Mouse (Mus musculus) right cerebral cortex, postnatal 25 days (tissue): Measurements from ENCODE around the gene Kcnip4.

Experiments
- DNase-seq: peaks from one replicate; pipeline ENCODE4 v3.0.0; 2022

Gene Kcnip4

DNA sequence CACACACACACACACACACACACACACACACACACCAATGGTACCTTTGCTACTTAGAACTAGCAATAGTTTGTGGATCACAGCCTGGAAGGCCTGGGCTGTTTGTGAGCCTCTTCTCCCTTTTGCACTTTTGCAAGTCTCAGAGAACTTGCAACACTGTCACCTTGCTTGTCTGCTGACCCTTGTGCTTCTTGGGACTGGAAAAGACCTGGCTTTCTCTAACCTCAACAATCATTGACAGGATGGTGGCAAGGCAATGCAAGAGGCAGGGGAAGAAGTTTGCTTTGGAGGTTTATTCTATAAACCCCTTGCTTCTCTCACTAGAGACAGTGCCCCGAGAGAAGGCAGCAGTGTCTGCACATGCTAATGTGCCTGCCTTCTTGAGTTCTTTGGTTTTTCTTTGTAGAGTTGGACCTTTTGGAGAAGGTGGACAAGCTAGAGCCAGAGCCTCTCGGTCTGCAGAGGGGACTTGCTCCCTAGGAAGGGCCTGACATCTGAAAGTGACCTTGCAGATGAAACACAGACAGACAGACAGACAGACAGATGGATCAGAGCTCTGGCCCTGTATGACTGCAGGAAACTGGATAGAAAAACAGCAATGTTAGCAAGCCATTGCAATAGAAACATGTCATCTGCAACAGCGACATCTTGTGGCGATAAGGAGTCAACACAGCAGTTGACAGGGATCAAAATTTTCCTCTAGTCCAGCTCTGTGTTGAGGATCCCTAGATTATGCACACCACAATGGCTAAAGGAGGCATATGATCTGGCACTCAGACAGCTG, 174.4 kb downstream of the Kcnip4 start:
- peak; percentile 44 for DNase-seq

DNA sequence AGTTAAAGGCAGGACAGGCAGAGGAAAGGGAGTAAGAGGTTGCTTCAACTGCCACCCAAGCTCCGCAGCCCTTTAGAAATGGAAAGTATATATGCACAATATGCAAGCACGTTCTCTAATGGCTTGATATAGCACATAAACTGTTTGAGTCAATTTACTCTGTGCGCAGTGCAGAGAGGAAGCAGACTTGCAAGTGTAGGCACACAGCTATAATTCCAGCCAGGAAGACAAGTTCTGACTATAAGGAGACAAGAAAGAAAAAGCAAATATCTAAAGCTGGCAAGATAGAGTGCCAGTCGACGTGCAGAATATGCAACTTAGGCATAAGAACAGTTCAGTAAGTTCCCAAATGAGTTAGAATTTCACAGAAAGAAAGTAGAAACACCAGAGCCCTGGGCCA, 175.2 kb downstream of the Kcnip4 start:
- DNase-seq: no peak

DNA sequence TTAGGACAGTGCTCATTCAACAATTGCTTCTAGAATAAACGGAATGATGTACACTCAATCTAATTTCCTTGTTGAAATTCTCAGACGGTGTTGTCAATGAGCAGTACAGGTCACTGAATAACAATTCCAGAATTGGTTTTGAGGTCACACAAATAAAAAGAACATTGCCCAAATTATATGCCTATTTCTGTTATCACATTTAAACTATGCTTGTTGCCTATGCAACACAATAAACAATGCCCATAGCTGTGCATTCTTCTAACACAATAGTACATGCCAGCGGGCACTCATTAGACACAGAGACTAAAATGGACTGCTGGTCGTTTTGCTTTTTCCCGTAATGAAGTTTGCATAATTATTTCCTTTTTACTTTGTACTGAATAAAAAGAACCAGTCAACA, 176.2 kb downstream of the Kcnip4 start:
- DNase-seq: no peak

DNA sequence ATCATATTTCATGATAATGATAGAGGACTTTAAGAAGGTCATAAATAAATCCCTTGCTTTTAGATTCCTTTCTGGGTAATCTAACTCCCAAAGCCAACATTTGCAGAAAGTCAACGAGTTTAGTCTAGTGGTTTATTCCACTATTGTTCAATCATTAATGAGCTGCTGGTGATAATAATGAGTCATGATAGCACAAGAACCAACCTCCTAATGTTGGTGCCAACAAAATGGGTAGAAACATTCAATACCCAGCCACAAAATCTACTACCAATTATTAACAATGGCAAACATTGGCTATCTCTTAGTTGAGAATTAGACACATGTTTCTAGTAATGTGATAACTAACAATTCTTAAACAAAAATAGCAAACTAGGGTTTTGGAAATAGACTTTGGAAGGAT, 180.1 kb downstream of the Kcnip4 start:
- DNase-seq: no peak

DNA sequence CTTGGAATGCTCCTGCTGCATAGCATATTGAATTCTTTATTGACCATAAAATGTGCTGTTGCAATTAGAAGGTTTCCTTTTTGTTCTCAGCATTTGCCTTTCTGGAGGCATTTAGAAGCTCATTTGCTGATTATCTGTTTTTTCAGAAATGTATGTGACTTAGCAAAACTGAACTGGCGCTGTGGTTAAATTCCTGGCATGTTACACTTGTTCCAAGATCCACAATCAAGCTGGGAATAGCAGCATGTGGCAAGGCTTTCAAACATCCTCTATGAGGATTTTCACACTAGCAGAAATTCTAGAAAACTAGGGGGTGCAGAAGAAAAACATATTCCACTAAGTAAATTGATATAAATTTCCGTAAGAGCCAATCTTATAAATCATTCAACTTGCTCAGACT, 187.5 kb downstream of the Kcnip4 start:
- DNase-seq: no peak

DNA sequence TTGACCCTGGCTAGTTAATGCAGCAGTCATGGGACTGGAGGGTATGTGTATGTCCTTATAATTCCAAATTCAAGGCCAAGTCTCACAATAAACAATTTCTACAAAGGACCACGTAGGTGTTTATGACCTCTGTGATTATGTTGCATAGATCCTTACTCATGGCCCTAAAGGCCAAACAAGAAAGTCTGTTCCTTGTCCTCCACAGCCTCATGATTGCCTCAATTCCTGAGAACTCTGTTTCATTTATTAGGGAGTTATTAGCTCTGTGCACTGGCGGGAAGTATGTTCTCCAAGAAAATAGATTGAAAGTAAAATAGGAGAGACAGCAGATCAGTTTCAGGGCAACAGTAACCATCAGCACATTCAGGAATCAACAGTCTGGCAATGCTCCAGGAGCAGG, 191.6 kb downstream of the Kcnip4 start:
- no peak for DNase-seq

DNA sequence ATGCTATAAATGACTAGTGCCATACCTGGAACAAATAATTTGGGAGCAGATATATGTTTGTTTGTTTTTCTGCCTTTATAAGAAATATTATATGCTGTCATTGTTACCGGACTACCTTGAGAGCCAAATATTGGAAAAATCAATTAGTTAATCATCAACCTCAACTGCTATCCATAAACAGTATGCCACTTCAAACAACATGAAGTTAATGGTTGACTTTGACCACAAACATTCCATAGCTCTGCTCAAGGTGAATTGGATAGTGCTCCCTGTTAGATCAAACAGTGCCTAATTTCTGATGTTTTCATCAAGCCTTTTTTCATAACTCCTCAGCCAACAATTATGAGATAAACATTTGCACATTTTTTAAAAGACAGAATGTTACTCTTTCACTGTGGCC, 195.7 kb downstream of the Kcnip4 start:
- no peak for DNase-seq

DNA sequence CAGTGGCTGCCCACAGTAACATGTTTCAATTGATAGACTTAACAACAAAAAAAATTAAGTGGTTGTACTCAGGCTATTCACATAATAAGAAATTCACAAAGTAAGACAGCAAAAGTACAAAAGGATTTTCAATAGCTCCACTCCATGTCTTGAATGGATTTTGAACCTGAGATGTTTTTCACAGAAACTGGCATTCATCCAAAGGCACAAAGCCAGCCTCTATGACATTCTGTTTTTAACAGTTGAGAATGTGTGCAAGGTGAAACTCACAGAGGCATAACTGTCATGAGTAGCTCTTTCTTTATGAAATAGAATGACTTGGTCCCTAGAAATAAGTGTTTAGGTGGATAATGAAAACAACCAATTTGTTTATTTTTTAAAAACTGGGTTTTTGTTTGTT, 206.0 kb downstream of the Kcnip4 start:
- no peak for DNase-seq

DNA sequence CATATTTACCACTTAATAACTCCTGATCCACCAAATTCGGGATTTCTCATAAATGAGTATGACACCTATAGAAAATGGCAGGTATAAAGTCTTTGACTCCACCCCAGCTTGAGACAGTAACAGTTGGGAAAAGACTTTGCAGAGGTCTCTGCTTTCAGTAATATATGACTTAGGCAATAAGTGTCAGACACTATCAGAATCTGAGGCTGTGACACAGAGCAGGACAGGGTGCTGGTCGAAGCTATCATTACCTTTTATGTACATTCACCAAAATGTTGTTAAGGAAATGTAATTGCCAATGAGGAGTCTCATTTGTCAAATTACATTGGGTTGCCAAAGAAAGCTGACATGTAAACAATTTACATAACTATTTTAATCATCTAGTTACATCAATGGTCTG, 206.8 kb downstream of the Kcnip4 start:
- DNase-seq: no peak

DNA sequence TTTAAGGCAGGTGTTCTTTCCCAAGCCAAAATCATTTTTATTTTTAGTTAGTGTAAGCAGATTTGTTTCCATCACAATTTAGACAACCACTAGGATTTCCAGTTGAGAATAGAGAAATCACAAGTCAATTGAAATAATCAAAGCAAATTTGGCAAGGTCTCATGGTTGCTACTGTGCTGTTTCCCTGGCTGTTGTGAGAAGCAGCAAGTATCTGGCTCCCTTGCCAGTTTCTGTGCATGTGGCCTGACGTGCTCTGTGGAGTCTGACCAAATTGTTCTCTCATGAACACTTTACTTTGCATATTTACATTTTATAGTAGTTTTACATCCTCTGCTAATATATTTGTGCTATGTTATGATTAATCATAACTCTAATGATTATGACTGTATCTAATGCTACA, 217.9 kb downstream of the Kcnip4 start:
- DNase-seq: no peak

DNA sequence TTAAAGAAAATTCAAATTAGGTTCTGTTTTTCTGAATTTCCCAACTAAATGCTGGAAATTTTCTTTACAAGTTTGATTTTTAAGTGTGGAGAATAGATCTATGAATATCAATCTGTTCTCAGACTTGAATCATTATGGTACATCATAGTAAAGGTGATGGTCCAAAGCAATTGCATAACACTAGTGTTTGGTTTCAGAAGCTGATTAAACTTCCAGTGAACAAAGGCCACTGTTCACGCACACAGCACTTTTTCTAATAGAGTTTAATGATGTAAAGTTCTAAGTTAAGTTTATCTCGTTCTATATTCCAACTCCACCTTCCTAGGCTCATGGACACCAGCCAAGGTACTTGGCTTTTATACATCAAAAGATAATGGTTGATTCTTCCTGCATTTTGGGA, 219.4 kb downstream of the Kcnip4 start:
- no peak for DNase-seq

DNA sequence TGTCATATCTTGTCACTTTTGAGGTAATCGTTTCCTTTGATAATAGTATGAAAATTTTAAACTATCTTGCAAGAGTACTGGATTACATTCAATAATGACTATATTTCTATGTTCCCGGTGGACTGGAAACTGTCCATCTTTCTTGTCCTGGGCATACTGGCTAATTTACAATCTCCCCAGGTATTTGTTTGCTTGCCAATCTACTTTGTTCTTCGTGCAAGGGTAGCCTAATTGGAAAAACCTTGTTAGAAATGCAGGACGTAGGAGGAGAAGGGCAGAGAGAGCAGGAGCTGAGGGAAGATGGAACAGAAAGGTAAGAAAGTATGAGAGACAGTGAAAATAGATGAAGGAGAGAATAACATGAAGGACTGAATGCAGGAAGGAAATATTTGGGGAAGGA, 226.1 kb downstream of the Kcnip4 start:
- no peak for DNase-seq

DNA sequence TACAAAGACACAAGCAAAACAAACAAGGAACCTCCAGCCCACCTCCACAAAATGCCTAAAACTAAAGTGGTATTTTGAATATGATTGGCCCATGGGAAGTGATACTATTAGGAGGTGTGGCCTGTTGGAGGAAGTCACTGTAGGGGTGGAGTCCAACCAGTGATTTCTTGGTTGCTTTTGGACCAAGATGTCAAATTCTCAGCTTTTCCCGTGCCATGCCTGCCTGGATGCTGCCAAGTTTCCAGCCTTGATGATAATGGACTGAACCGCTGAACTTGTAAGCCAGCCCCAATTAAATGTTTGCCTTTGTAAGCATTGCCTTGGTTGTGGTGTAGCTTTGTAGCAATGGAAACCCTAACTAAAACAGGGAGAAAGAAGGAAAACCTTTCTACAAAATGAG, 232.3 kb downstream of the Kcnip4 start:
- DNase-seq: no peak

DNA sequence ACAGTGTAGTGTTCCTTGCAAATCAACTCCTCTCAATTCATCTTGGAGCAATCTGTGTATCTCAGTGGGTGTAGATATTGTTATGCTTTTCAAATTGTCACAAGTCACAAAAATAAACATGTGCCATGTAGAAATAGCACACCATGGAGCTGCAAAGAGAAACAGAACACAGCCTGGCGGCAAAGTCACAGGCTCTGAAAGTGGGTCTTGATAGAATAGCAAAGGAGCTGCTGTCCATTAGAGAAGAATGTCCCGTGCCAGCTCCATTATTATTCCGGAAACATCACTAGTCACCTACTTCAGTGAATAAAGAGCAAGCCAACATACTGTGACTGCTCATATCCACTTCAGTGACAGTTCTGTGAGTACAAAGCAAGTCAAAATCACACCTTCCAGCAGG, 232.9 kb downstream of the Kcnip4 start:
- DNase-seq: no peak

DNA sequence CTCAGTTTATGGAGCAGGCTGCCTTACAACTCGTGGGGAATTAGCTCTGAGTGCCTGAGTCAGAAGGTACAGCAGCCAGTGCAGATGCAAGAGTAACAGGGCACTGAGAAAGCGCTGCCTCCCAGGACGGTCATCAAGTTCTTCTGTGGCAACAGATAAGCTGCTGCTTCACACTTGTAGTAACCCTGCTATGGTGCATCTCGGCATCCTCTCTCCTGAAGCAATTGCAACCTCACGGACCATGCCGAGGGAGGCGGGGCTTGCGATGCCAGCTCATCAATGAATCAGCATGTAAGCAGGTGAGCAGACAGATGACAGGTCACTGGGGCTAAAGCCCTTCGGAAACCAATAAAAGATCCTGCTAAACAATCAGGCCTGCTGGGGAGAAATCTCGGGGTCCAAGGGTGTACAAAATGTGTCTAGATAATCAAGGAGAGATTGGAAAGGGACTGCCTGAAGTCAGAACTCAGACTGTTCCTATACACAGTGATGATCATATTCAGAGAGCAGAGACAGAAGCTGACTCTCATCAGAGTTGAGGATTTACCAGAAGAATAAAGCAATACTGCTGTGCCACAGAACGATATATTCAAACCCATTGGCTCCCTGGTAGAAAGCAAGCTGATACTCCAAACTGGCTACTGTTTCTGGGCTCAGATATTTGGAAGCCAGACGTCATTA, 239.1 kb downstream of the Kcnip4 start:
- peak; percentile 34 for DNase-seq

DNA sequence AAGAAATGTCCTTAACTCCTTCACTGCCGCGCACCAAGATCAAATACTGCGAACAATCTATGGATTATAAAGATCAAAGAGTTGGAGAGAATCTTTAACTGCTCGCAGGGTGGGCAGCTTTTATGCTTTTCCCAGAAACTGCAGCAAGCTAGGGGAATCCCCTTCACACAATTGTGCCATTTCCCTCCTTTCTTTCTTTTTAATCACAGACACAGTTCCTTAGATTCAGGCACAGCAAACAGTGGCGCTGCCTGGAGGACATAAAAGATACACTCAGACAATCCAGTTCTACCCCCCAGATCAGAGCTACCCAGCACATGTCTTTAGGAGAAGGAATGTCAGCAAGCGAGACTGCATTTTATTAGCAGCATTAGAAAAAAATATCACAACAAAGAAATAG, 239.9 kb downstream of the Kcnip4 start:
- no peak for DNase-seq

DNA sequence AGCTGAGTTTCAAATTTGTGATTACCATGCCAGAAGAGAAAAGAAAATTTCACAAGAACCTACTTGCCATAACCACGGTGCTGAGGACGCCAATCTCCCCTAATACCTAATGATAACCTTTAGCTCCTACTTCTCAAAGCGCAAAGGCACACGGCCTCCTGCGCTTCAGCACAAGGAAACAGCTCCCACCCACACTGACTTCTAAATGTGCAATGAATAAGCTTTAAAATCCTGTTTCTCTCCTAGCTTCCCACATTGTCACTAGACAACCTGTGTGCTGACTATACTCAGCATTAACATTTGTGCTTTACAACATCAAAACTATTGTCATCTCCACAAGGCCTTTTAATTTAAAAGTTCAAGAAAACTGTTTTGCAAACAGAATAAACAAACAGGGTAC, 241.3 kb downstream of the Kcnip4 start:
- no peak for DNase-seq

DNA sequence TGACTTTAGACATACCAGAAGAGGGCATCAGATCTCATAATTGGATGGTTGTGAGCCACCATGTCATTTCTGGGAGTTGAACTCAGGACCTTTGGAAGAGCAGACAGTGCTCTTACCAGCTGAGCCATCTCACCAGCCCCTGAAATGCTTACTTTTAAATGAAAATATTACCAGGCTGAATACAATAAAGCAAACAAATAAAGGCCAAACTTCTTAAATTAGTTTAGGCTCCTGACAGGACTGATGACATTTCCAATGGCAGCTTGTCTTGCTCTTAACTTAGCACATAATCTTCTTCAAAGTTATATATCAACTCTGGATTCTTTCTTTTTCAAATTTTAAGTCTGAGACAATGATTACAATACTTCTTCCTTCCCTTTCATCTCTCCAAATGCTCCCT, 252.8 kb downstream of the Kcnip4 start:
- no peak for DNase-seq

DNA sequence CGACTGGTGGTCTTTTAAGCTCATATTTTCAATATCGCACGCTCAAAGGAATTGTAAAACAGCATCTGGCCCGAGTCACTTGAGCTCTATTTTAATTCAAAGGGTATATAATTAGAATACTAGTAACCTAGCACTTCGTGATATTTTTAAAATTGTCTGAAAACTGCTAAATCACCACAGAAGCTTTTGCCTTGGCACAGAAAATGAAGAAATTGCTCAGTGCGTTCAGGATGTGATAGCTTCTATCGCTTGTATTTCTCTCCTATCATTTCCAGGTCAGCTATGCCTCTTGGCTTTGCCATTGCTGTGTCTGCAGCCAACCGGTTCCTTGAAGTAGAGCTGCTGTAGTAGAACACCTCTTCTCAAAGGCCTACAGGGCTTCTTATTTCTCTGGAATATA, 255.9 kb downstream of the Kcnip4 start:
- DNase-seq: no peak

DNA sequence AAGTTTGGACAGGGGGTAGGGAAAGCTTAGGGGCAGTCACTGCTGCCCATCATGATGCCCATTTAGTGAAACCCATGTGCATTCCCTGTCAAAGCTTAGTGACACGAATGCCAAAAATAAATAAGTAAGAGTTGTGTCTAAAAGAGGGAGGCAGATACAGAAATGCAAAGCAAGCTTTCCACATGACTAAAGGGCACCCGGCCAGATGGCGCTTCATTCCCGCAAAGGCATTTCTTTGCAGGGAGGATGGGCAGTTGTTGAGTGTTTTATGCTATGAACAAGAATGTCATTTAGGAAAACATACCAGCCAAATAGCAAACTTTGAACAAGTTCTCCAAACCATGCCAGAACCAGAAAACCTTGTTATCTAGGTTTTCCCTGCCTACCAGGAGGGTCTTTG, 265.4 kb downstream of the Kcnip4 start:
- no peak for DNase-seq

DNA sequence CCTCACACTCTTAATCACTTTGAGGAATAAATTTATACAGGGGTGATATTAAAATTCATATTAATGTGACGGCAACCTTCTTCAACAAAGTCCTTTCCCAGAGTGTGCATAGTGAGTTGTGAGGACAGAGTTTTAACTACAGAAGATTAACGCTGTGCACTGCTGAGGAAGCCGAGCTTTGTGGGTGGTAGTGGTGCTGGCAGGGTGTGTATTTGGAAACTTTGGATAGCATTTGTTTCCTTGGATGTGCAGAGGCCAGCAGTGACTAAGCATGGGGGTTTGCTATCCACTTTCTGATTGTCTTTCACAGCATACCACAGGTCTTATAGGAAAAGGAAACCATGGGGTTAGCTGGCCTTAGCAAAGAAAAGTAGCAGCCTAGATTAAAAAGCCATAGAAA, 267.9 kb downstream of the Kcnip4 start:
- no peak for DNase-seq

DNA sequence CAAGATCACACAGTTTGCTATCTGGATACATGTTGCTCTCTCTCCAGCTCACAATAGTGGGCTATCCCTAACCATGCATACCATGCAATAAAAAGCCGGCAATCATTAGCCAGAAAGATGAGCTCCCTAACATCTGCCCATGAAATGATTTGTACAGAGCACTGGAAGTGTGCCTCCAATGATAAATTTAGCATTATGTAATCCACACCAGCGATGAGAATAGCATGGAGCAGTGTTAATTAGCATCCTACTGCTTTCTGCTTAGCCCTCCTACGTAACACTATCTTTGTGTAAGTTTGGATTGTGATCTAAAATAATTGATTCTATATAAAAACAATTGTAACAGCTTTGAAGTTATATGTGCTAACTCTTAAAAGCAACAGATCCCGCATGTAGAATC, 268.7 kb downstream of the Kcnip4 start:
- DNase-seq: no peak

DNA sequence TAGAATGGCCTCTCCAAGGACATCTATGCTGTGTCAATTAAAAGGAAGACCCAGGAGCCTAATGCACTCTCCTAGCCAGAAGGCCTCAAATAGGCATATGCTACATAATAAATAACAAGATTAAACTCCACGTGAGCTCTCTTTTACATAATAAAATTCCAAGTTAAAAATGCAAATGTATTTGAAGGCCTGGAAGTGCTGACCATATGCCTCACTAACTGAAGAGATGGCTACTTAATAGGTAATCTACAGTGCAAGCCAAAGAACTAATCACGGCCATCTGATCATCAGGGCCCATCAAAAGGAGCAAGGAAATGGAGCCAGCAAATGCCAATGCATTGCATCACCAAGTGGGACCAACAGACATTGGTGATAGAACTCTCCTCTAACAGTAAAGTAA, 277.6 kb downstream of the Kcnip4 start:
- DNase-seq: no peak

DNA sequence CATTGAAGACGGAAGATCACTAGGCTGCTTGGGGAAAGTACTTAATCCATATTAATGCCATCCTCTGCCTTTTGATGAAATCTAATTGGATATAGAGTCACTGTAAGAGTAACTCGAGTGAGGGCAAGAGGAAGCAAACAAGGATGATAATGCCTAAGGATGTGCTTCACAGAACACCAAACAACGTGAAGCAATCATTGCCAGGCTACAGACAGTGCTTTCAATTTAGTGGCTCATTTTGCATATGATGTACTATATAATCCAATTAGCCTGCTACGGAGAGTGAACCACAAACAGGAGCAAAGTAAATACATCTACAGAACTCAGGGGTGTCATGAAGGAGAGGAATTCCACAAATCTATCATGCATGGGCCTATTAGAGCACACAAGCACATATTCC, 280.3 kb downstream of the Kcnip4 start:
- DNase-seq: no peak

DNA sequence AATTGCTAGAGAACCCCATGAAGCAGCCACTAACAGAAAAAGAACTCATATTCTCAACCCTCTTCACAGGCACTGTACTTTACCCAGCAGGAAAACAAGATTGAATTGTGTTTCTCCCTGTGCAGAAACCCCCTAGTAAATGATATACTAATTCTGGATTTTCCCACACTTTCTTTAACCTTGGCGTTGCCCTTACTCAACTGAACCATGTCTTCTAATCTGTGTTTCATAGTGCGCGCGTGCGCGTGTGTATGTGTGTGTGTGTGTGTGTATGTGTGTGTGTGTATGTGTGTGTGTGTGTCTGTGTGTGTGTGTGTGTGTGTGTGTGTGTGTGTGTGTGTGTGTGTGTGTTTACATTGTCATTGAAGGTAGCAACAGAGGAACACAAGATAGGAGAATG, 283.0 kb downstream of the Kcnip4 start:
- DNase-seq: no peak
